Mouse (Mus musculus): Measurements from ENCODE around the gene Lrrc8d.

Lrrc8d gene

DNA sequence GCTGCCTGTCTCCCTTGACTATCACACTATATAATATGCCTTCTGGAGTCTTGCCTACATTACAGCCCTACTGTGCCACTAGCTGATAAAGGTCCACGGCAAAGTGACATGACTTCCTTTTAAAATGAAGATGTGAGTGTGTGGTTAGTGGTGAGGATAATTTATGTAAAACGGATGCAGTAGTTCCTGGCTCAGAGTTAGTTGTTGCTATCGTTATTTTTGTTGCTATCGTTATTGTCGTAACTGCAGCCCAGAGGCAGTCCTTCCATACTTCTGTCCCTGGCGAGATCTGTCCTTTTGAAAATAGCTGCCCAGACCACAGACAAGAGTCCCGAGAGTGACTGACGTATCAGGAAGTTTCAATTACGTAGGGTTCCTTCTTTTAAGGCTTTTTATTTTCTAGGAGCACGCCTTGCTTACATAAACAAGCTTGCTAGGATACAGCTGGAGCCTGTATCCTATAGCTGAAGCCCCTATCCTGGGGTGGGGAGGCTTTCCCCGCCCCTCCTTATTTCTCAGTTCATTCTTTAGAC, 18.4 kb downstream of the Lrrc8d start:
- Histone ChIP-seq H3K36me3 (ENCODE audit: control insufficient read depth, insufficient read depth, low read length, poor library complexity, severe bottlenecking) (peaks cover 4% of the 10 kb centered on the region; the same call in 1 of the 2 replicates), H3K27me3 (ENCODE audit: control insufficient read depth, insufficient read depth, low read length, poor library complexity, severe bottlenecking) (no peaks in the 10 kb centered on the region)
- peak; percentile 90 for DNase-seq (ENCODE audit: low read depth, low spot score)

DNA sequence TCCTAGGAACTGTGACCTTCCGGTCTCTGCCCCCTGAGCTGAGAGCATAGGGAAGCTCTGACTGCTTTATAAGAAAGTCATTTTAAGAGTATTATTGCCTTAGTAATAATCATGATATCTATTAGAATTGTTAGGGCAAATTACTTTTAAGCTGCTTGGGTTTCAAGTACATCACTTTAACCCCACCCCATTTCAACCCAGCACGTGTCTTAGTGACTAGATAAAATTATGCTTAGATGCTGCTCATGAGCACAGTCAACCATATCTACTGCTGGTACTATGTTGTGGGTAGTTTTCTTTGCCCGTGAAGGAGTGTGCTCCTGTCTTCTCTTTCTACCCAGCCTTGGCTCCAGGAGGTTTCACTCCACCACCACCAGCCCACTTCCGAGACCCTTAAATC, 21.5 kb downstream of the Lrrc8d start:
- DNase-seq (ENCODE audit: low read depth, low spot score), result no peak
- no peaks in the 10 kb centered on the region for H3K27me3 ChIP-seq (ENCODE audit: control insufficient read depth, insufficient read depth, low read length, poor library complexity, severe bottlenecking)
- H3K36me3 ChIP-seq (ENCODE audit: control insufficient read depth, insufficient read depth, low read length, poor library complexity, severe bottlenecking), result no peaks in the 10 kb centered on the region

DNA sequence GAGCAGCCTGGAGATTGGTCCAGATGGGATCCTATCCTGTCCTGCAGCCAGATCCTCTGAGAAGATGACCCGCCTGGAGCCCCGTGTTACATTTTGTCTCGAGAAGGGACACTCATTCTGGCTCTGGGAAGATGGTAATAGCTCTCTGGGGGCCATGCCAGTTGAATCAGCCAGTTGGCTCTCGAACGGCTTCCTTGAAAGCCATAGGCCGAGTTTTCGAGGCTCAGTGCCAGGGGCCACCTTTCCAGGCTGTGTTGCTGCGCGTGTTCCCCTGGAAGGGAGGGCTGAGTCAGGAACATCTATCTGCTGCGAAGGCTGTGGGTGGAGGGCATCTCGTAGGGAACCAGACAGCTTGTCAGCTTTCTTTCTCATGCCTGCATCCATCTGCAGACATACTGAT, 23.0 kb downstream of the Lrrc8d start:
- DNase-seq (ENCODE audit: low read depth, low spot score), result no peak
- Histone ChIP-seq H3K27me3 (ENCODE audit: control insufficient read depth, insufficient read depth, low read length, poor library complexity, severe bottlenecking) (no peaks in the 10 kb centered on the region), H3K36me3 (ENCODE audit: control insufficient read depth, insufficient read depth, low read length, poor library complexity, severe bottlenecking) (no peaks in the 10 kb centered on the region)

DNA sequence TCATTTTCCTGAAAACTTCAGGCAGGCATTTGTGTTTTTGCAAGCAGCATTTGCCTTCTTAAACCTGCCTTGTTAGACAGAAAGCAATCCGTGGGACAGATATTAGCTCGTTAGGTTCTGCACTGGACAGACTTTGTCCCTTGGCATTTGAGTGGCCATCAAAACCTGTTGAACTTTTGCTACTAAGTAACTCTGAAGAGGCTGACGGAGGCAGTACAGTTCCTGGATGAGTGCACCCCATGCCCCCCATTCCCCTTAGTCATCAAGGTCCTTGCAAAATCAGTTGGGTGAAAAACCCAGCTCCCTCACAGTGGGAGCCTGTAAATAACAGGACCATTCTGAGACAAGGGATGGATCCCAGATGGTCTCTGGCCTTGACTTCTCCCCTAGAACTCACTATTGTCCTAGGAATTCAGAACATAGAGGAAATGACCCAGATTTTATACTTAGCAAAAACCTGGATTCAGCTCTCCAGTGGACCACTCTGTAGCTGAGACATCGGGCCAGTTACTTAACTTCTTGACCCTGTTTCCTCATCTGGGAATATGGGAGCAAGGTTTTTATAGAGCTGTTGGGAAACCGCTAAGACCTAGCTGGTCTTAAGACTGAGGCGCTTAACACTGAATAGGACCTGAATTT, 30.5 kb downstream of the Lrrc8d start:
- Histone ChIP-seq H3K27me3 (ENCODE audit: control insufficient read depth, insufficient read depth, low read length, poor library complexity, severe bottlenecking) (no peaks in the 10 kb centered on the region), H3K36me3 (ENCODE audit: control insufficient read depth, insufficient read depth, low read length, poor library complexity, severe bottlenecking) (no peaks in the 10 kb centered on the region)
- no peak for DNase-seq (ENCODE audit: low read depth, low spot score)

DNA sequence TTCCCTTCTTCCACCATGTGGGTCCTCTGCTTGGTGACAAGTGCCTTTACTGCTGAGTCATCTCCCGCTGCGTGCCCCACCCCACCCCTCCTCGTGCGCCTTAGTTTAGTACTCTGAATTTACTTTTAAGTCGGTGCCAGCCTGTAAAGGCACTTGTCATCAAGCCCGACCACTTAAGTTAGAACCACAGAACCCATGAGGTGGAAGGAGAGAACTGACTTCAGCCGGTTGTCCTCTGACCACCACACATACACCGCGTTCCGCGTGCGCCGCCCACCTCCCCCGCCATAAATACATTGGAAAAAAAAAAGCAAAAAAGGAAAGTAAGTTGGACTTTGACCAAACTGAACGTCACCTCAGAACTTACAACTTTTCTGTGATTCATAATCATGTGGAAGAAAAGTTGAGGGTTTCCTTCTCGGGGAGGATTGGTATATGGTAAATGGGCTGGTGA, 31.4 kb downstream of the Lrrc8d start:
- no peaks in the 10 kb centered on the region for H3K27me3 ChIP-seq (ENCODE audit: control insufficient read depth, insufficient read depth, low read length, poor library complexity, severe bottlenecking)
- peak; percentile 42 for DNase-seq (ENCODE audit: low read depth, low spot score)

DNA sequence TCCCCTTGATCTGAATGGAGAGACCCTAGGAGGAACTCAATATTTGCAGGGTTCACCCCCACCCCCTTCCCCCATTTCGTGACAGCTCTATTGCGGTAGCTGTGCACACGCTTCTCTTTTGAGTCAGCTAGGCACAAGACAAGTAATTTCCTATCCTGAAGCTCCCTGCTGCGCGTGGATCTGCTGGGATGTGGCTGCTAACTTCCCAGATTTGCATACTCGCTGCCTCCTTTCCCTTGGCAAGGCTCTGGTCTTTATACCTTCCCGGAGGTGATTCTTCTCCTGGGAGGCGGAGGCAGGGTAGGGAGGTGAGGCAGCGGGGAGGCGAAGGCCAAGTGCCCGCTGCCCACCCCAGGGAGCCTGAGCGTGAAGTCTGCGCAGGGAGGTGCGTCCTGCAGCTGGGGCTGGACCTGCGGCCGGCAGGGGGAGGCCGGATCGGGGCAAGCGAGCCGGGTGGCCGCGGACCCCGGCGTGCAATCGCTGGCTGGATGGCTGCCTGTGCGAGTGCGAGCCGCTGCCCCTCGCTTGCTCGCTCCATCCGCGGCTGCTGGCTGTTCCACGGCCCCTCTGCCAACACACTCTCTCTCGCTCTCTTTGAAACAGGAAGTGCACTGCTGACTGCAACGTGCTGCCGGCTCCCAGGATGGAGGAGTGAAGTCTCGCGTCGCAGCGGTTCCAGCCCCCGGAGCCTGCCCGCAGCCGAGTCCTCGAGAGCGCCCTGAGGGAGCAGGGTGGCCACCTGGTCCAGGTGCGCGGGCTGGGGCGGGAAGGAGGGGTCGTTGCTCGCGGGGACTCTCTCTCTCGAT, 32.1 kb downstream of the Lrrc8d start:
- H3K36me3 ChIP-seq (ENCODE audit: control insufficient read depth, insufficient read depth, low read length, poor library complexity, severe bottlenecking), result no peaks in the 10 kb centered on the region
- DNase-seq (ENCODE audit: low read depth, low spot score), result peak; percentile 71

More for the DNA sequence above, 31.4 kb downstream of the Lrrc8d start:
- H3K36me3 ChIP-seq (ENCODE audit: control insufficient read depth, insufficient read depth, low read length, poor library complexity, severe bottlenecking), result no peaks in the 10 kb centered on the region

DNA sequence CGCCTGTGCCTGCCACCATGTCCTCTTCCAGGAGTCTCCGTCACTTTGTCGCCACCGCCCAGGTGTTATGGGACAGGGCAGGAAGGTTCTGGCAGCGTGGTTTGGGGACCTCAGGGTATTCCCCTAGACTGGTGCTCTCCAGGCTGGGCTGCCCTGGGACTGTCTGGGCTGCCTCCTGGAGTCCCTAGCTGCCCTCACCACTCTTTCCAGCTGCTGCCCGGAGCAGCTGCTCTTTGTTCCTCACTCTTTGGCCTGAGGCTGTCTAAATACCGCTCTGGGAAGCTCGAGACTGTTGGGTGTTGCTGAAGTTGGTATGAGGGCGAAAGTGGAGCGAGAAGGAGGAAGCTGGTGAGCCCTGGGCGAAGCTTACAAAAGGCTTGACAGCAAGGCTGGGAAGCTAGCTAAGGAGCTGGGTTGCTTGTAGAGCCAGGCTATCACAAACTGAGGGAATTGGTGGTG, 32.7 kb downstream of the Lrrc8d start:
- Histone ChIP-seq H3K27me3 (ENCODE audit: control insufficient read depth, insufficient read depth, low read length, poor library complexity, severe bottlenecking) (no peaks in the 10 kb centered on the region), H3K36me3 (ENCODE audit: control insufficient read depth, insufficient read depth, low read length, poor library complexity, severe bottlenecking) (no peaks in the 10 kb centered on the region)
- DNase-seq (ENCODE audit: low read depth, low spot score), result no peak

More for the DNA sequence above, 32.1 kb downstream of the Lrrc8d start:
- H3K27me3 ChIP-seq (ENCODE audit: control insufficient read depth, insufficient read depth, low read length, poor library complexity, severe bottlenecking), result no peaks in the 10 kb centered on the region

DNA sequence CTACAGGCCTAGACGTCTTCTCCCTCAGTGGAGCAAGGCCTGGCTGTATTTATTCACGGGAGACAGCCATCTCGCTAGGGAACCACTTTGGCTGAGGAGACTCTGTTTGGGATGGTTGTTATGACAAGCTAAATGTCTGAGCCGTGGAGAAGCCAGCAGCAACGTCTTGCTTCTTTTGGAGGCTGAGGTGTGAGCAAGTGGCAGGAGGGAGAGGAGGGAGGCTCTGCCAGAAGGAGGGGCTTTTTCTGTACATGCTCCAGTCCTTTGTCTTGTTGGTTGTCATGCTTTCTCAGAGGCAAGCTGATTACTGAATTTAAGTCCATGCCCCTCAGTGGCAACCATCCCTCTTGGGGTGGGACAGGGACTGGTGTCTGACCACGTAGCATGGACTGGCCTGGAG, 33.5 kb downstream of the Lrrc8d start:
- DNase-seq (ENCODE audit: low read depth, low spot score), result no peak
- Histone ChIP-seq H3K27me3 (ENCODE audit: control insufficient read depth, insufficient read depth, low read length, poor library complexity, severe bottlenecking) (no peaks in the 10 kb centered on the region), H3K36me3 (ENCODE audit: control insufficient read depth, insufficient read depth, low read length, poor library complexity, severe bottlenecking) (no peaks in the 10 kb centered on the region)

DNA sequence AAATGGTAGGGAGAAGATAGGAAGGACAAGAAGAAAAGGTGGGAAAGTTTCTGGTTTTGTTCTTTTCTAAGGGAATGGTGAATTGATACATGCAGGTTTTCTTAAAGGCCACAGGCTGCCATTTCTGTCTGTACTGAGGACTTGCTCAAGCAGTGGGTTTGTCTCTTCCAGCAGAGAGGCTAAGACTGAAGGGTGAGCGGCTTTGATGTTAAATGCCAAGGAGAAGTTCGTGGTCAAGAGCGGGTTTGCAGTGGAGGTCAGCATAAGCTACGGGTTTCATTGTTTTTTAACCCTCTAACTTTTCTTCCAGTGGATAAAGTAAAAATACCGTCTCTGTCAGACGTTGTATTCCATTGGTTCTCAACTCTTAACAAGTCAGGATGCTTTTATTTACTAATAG, 36.6 kb downstream of the Lrrc8d start:
- no peaks in the 10 kb centered on the region for H3K36me3 ChIP-seq (ENCODE audit: control insufficient read depth, insufficient read depth, low read length, poor library complexity, severe bottlenecking)
- H3K27me3 ChIP-seq (ENCODE audit: control insufficient read depth, insufficient read depth, low read length, poor library complexity, severe bottlenecking), result no peaks in the 10 kb centered on the region
- no peak for DNase-seq (ENCODE audit: low read depth, low spot score)

DNA sequence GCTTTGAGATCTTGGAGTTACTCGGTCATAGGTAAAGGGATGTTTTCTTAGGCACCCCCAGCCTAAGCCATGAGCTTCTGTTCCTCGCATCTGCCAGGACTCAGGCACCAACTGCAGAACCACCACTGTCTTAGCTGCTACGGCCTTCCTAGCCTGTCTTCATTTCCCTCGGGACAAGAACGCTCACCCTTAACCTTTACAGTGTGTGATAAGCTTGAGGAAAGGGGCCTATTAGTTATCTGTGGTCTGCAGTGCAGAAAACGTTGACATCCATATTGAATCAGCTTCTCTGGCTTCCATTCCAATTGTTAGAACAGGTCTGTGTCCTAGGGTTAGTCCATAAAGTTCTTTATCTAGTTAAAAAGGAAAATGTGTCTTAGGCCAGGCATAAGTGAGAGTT, 37.4 kb downstream of the Lrrc8d start:
- no peaks in the 10 kb centered on the region for H3K27me3 ChIP-seq (ENCODE audit: control insufficient read depth, insufficient read depth, low read length, poor library complexity, severe bottlenecking)
- no peaks in the 10 kb centered on the region for H3K36me3 ChIP-seq (ENCODE audit: control insufficient read depth, insufficient read depth, low read length, poor library complexity, severe bottlenecking)
- DNase-seq (ENCODE audit: low read depth, low spot score), result no peak

DNA sequence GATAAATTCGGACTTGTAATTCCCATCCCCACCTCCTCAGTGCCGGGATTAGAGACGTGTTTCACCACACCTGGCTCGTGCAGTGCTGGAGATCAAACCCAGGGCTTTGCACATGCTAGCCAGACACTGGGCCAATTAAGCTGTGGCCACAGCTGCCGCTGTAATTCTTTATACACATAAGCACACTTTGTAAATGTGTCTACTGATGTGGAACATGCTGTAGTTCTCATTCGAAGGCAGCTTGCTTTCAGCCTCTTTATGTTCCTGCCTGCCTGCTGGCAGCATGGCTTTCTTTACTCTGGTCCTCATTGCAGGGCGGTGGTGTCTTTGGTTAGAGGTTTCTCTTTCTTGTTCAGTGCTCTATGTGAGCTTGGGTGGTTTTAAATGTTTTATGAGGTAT, 40.7 kb downstream of the Lrrc8d start:
- Histone ChIP-seq H3K36me3 (ENCODE audit: control insufficient read depth, insufficient read depth, low read length, poor library complexity, severe bottlenecking) (no peaks in the 10 kb centered on the region), H3K27me3 (ENCODE audit: control insufficient read depth, insufficient read depth, low read length, poor library complexity, severe bottlenecking) (no peaks in the 10 kb centered on the region)
- no peak for DNase-seq (ENCODE audit: low read depth, low spot score)

DNA sequence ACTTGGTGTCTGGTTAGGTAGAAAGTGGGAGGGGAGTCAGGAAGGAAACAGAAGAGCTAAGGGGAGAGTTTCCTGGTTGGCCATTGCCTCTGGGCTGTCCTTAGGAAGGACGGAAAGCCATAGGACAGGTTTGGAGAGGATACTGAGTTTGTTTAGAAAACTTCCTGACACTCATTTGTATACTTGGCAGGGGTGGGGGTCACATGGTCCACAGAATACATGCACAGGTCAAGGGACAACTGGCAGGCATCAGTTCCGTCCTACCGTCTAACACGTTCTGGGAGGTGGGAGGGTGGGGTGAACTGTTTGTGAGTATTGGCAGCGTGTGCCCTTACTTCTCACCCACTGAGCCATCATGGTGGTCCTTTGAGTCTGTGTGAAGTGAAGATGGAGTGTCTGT, 42.9 kb downstream of the Lrrc8d start:
- no peaks in the 10 kb centered on the region for H3K36me3 ChIP-seq (ENCODE audit: control insufficient read depth, insufficient read depth, low read length, poor library complexity, severe bottlenecking)
- H3K27me3 ChIP-seq (ENCODE audit: control insufficient read depth, insufficient read depth, low read length, poor library complexity, severe bottlenecking), result no peaks in the 10 kb centered on the region
- no peak for DNase-seq (ENCODE audit: low read depth, low spot score)

DNA sequence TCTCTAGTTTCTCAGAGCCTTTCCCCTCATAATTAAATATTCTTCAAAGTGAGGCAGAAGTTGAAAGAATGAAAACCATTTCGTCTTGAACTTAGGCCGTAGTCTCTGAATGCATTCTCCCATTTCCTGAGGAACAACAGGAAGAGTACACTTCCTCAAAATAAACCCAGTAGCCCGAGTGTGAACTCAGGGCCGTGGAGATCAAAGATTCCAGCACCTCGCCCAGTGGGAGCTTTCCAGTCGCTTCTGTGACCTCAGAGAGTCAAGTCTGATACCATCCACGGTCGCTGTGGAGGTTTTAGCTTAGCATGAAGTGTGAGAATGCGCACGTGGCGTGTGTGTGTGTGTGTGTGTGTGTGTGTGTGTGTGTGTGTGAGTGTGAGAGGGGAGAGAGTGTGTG, 45.6 kb downstream of the Lrrc8d start:
- H3K36me3 ChIP-seq (ENCODE audit: control insufficient read depth, insufficient read depth, low read length, poor library complexity, severe bottlenecking), result no peaks in the 10 kb centered on the region
- H3K27me3 ChIP-seq (ENCODE audit: control insufficient read depth, insufficient read depth, low read length, poor library complexity, severe bottlenecking), result no peaks in the 10 kb centered on the region
- DNase-seq (ENCODE audit: low read depth, low spot score), result no peak

DNA sequence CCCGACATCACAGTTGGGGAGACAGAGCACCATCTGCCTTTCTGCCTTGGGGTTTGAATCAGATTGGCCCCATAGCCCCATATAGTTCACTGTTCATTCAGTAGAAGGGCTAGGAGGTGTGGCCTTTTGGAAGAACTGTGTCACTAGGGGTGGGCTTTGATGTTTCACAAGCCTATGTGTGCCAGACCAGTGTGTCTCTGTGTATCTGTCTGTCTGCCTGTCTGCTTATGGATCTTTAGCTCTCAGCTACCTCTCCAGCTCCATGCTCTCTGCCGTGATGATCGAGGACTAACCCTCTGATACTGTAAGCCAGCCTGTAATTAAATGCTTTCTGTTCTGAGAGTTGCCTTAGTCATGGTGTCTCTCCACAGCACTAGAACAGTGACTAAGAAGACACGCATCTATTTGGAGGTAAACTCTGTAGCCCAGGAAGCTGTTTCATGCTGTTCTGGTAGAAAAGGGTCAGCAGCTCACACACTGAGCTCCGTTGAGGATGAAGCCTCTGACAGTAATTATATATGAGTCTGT, 46.2 kb downstream of the Lrrc8d start:
- DNase-seq (ENCODE audit: low read depth, low spot score), result no peak
- Histone ChIP-seq H3K27me3 (ENCODE audit: control insufficient read depth, insufficient read depth, low read length, poor library complexity, severe bottlenecking) (no peaks in the 10 kb centered on the region), H3K36me3 (ENCODE audit: control insufficient read depth, insufficient read depth, low read length, poor library complexity, severe bottlenecking) (no peaks in the 10 kb centered on the region)

DNA sequence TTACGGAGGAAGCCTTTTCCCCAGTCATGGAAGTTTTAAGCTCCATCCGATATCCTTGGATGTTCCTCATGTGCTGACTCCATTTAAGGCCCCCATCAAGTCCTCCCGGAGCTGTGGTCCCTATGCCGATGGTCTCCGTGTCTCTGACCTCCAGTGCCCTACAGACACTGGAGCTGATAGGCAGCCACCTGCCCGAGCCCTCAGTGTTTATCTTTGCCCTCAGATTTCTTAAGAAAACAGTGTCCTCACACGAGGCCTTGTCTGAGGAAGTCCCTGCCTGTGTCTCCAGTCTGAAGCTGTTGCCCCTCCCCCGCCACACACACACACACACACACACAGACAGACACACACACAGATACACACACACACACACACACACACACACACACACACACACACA, 55.0 kb downstream of the Lrrc8d start:
- no peak for DNase-seq (ENCODE audit: low read depth, low spot score)
- H3K27me3 ChIP-seq (ENCODE audit: control insufficient read depth, insufficient read depth, low read length, poor library complexity, severe bottlenecking), result no peaks in the 10 kb centered on the region
- no peaks in the 10 kb centered on the region for H3K36me3 ChIP-seq (ENCODE audit: control insufficient read depth, insufficient read depth, low read length, poor library complexity, severe bottlenecking)
